Mouse (Mus musculus) spleen, adult 2 months (tissue): ENCODE results near the gene Anks3.

Experiments
- CTCF ChIP-seq: fragments of 200-500 bp; IDR thresholded peaks from 2 replicates; pipeline ENCODE4 v1.5.1; 2011; ENCODE audit warnings: mild to moderate bottlenecking, inconsistent platforms; ENCODE audit not compliant: insufficient read depth, insufficient read length, insufficient replicate concordance; ENCODE audit errors: extremely low read depth
- POLR2A ChIP-seq: fragments of 200-500 bp; IDR thresholded peaks from 2 replicates; pipeline ENCODE4 v1.6.1; 2011; ENCODE audit warnings: low read depth, low read length, inconsistent platforms

DNA sequence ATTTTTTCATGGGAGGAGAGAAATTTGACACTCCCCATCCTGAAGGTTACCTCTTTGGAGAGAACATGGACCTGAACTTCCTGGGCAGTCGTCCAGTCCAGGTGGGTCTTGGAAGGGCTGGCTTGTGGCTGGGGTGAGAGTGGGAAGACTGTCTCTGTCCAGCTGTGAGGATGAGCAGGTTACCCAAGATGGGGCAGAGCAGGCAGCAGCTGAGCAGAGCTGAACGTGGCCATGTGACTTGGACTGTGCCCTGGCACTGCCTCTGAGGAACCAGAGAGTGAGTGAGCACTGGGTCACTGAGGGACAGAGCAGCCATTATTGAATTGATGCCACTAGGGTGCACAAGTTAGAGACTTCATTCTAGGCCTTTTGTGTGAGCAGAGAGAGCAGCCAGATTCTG is 56.6 kb downstream of the Anks3 start:
- TF ChIP-seq POLR2A, result no peak
- no peak for TF ChIP-seq CTCF
